Mouse (Mus musculus) regulatory T cell (primary cell): ENCODE data around the gene Dmgdh.

ENCODE experiments used
- in situ Hi-C: fragments of 300-600 bp; cut with MboI, MseI; formaldehyde crosslinking; loops from one replicate; pipeline ENCODE4 v1.15.1; 2025; ENCODE audit warnings: high pct_unique_total_duplicates

Dmgdh gene

GRCm38 (mm10) chr13:93674131-93674561 is at the start of gene Dmgdh, which contains the start of gene Bhmt2:
Dmgdh (plus strand) TSS chr13:93674433.
Bhmt2 (minus strand) TSS chr13:93674302.
- in situ Hi-C loops = no loop called here

DNA sequence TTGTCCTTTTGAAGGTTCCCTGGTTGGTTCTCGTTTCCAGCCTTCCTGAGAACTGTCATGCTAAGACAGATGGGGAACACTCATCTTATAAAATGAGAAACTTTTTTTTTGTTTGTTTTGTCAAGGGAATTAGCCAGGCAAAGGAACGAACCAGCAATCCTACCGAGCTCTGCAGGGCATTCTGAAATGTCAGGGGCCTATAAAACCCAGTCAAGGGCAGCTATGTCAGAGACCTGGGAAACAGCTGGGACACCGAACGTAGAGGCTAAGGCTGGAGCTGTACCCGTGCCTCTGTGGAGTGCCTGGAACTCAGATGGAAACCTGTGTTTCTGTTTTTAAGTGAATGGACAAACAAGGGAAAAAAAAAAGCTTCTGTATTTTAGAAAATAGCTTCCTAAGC is 45.4 kb upstream of the Dmgdh start:
- in situ Hi-C loops = no loop called here

- in situ Hi-C loops = no loop called here
These were observed 43.1 kb upstream of the Dmgdh start for GRCm38 (mm10) chr13:93630941-93631705.

GRCm38 (mm10) chr13:93632927-93633326 is 41.3 kb upstream of the Dmgdh start:
- in situ Hi-C loops = no loop called here

GRCm38 (mm10) chr13:93636561-93636960 is 37.7 kb upstream of the Dmgdh start:
- in situ Hi-C loops = no loop called here

GRCm38 (mm10) chr13:93637282-93638245 is 36.7 kb upstream of the Dmgdh start, which contains the start of gene Bhmt:
Bhmt (minus strand) TSS chr13:93637961.
- in situ Hi-C loops = no loop called here

DNA sequence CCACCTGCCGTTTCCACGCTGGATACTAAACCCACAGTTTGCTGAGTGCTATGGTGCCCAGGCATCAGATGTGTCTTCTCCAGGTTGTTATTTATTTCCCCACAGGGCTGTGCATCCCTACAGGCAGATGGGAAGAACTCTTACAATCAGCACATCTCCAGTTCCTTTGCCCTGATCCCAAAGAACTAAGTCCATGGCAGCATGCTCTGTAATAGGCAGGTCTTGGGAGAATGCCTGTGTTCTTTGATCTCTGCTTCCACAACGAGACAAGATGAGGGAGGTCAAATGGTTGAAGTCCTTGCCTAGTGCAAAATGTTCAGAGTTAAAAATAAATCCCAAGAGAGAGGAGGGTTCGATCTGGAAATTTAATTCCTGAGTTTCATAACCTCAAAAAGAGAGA is 34.6 kb upstream of the Dmgdh start:
- in situ Hi-C loops = no loop called here

- in situ Hi-C loops = no loop called here
These were observed 25.7 kb upstream of the Dmgdh start for GRCm38 (mm10) chr13:93648387-93649130.

GRCm38 (mm10) chr13:93653382-93653781 is 20.9 kb upstream of the Dmgdh start:
- in situ Hi-C loops = no loop called here

- in situ Hi-C loops = no loop called here
These were observed 16.3 kb upstream of the Dmgdh start for GRCm38 (mm10) chr13:93657941-93658340.

DNA sequence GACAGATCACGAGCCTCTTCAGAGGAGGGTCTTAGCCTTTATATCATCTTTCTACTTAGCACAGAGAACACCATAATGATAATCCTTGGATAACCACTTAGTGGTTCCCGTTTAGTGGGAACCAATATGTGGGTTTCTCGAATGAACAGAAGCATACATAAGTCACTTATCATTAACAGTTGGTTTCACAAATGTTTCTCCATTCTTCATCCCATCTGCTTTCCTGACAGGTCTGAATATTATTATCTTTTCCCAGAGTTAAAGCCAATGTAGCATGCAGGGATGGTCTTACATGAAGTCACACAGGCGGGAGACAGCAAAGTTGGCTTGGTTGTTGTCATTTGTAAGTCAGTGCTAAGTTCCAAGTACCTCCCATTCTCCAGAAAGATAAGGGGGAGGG is 6.6 kb upstream of the Dmgdh start:
- in situ Hi-C loops = no loop called here

DNA sequence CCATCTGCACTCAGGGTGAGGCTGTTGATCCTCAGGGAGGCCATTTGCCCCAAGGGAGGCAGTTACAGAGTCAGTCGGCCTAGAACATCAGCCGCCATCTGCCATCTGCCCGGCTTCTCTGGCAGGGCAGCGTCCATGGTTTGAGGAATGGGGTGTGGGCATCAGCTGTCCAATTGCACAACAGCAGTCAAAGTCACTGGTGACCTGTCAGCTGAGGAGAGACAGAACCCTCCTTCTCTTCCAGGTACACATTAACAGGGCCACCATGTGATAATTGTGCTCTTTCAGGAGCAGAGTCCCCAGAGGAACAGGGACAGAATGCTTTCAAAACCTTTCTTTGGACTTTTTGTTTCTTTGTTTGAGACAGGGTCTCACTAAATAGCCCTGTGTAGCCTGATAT is 1.9 kb upstream of the Dmgdh start:
- in situ Hi-C loops = no loop called here

DNA sequence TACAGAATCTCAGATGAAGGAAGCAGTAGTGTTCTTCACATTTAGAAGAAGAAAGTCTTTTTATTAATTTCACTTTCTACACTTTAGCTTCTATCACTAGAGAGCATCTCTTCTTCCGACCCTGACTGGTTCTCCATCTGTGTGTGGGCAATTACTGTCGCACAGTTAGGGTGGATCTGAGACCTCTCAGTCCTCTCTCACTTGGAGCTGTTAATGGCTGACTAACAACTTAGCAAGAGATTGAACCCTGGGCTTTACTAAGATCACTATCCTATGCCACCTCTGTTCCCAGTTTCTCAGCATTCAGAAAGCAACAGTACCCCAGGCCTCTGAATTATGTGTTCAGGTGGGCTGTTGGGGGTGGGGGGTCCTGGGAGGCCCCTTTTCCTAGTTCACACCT is 937 bp upstream of the Dmgdh start:
- in situ Hi-C loops = no loop called here

GRCm38 (mm10) chr13:93676864-93677263 is 2.6 kb downstream of the Dmgdh start:
- in situ Hi-C loops = no loop called here

DNA sequence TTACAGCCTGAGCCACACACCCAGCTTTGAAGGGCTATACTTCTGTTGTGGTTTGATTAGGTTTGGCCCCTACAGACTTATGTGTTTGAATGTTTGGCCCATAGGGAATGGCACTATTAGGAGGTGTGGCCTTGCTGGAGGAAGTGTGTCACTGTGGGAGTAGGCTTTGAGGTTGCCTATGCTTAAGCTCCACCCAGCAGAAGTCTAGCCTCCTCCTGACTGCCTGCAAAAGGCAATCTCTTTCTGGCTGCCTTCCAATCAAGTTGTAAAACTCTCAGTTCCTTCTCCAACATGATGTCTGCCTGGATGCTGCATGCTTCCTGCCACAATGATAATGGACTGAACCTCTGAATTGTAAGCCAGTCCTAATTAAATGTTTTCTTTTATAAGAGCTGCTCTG is 9.1 kb downstream of the Dmgdh start:
- in situ Hi-C loops = no loop called here

DNA sequence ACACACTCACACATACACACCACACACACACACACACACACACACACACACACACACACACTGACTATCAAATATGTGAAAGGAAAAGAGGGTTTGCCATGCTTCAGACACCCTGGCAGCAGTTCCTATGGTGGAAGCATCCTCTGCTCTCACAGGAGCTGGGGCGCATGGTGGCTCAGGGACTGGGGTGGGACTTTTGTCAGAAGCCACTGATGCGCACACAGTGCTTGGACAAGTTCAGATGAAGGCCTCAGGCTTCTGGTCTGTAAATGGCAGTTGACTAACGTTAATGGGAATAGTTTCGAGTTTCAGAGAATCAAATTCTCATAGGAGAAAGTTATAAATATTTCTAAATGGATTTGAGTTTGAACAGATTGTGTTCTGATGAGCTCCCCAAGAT is 11.0 kb downstream of the Dmgdh start:
- in situ Hi-C loops = no loop called here

- in situ Hi-C loops = no loop called here
These were observed 13.1 kb downstream of the Dmgdh start for GRCm38 (mm10) chr13:93687321-93687720.

DNA sequence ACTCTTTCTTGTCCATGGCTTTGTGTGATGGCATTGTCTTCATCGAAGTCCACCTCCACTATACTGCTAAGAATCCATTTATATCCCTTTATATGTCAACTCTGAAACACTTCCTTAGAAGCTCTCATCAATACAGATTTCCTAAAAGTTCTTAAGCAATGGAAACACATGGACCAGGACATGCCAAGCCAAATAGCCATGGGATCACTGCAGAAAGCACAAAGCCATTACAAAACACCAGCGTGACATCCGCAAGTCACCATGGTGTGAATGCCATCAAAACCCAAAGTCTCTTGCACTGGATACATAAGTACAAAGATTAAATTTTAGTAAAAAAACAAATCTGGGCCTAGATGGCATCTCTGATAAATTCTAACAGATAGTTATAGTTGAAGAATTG is 15.3 kb downstream of the Dmgdh start:
- in situ Hi-C loops = no loop called here

DNA sequence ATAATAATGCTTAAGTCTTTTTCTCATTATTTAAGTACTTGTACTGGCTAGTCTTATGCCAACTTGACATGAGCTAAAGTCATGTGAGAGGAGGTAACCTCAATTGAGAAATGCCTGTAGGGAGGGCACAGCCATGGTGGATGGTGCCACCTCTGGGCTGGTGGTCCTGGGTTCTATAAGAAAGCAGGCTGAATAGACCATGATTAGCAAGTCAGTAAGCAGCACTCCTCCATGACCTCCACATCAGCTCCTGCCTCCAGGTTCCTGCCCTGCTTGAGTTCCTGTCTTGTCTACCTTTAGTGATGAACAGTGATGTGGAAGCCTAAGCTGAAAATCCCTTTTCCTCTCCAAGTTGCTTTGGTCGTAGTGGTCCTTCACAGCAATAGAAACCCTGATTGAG is 16.6 kb downstream of the Dmgdh start:
- in situ Hi-C loops = no loop called here

GRCm38 (mm10) chr13:93698866-93699265 is 24.6 kb downstream of the Dmgdh start:
- in situ Hi-C loops = no loop called here

DNA sequence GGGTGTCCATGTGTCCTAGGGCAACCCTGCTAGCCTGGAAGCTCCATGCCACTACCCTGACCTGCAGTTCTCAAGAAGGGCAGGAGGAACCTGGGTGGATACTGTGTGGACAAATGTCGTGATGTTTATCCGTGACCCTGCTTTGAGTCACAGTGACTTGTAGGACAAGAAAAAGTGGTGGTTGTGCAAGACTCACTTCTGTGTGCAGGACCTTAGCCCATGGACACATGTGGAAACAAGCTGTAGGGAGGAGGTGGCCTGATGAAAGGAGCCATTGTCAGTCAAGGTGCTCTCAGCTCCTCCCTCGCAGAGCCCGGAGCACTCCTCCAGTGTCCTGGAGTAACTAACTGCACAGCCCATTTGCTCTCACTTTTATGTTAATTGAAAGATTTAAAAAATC is 31.5 kb downstream of the Dmgdh start:
- in situ Hi-C loops = no loop called here

- in situ Hi-C loops = no loop called here
These were observed 33.0 kb downstream of the Dmgdh start for GRCm38 (mm10) chr13:93707271-93707670.
